Mouse (Mus musculus): ENCODE results near the gene Vps9d1. TPM values are rescaled to one million over a fixed set of nuclear protein-coding genes. Genes with fewer than 3 reads are reported as not detected.
A peak's percentile ranks its signal among the peaks of the same experiment; 100 is the strongest.
"Not testable (repeated sequence)": the region's sequence is repeated elsewhere in the genome, so short reads cannot be mapped to it uniquely, and the experiment has no call there.

Vps9d1 gene
- total and polyA plus RNA-seq, 2 experiments from 2014 or later, result 16.1 to 32.7 TPM

GRCm38 (mm10) chr8:123212321-123213117, 41.6 kb downstream of the Vps9d1 start, which contains the start of the genes Chmp1a and Spata33:
Gene Chmp1a, minus strand, starts transcription at chr8:123212763.
Gene Spata33, plus strand, starts transcription at chr8:123212832.
- no peaks in the 10 kb centered on the region for H3K27me3 ChIP-seq (ENCODE audit: control insufficient read depth, insufficient read depth, low read length)
- H3K9ac ChIP-seq (replicated peaks; ENCODE audit: low read depth, low read length), result peak within 1 kb of the TSS; percentile 93
- H3K4me2 ChIP-seq (ENCODE audit: low read depth, low read length), result peak within 1 kb of the TSS; percentile 84
- peaks cover 28% of the 10 kb centered on the region for H3K36me3 ChIP-seq (replicated peaks; ENCODE audit: control insufficient read depth, insufficient read depth, low read length)
- peak within 1 kb of the TSS; percentile 68 for H3K27ac ChIP-seq (ENCODE audit: low read depth)
- WGBS, result under 1% methylated on average over 76 of the region's 76 CpGs
- DNase-seq (ENCODE audit: low spot score) (peak; percentile 88), ATAC-seq (ENCODE audit: insufficient read depth, low read depth) (peak; percentile 91)
- peaks cover 31% of the 10 kb centered on the region for H3K4me1 ChIP-seq (ENCODE audit: control insufficient read depth, insufficient read depth)
- peak; percentile 39 for TF ChIP-seq CTCF (IDR thresholded peaks at IDR 0.05; ENCODE audit: low read depth)
- TF ChIP-seq EP300 (IDR thresholded peaks at IDR 0.05; ENCODE audit: low read depth), result peak; percentile 91
- no peaks in the 10 kb centered on the region for H3K9me3 ChIP-seq (replicated peaks; ENCODE audit: control insufficient read depth, low read length)
- H3K4me3 ChIP-seq (ENCODE audit: low read depth, low read length), result peak within 1 kb of the TSS; percentile 83

- peak overlapping the region; percentile 93 for H3K9ac ChIP-seq (replicated peaks; ENCODE audit: low read depth, low read length)
- H3K27ac ChIP-seq (ENCODE audit: low read depth), result no peak overlapping the region; the same call in 1 of the 2 replicates
- no peaks in the 10 kb centered on the region for H3K27me3 ChIP-seq (ENCODE audit: control insufficient read depth, insufficient read depth, low read length)
- DNase-seq (ENCODE audit: low spot score) (no peak), ATAC-seq (ENCODE audit: insufficient read depth, low read depth) (no peak)
- no peaks in the 10 kb centered on the region for H3K9me3 ChIP-seq (replicated peaks; ENCODE audit: control insufficient read depth, low read length)
- peaks cover 34% of the 10 kb centered on the region for H3K36me3 ChIP-seq (replicated peaks; ENCODE audit: control insufficient read depth, insufficient read depth, low read length)
- TF ChIP-seq CTCF (IDR thresholded peaks at IDR 0.05; ENCODE audit: low read depth), result no peak
- no peak for TF ChIP-seq EP300 (IDR thresholded peaks at IDR 0.05; ENCODE audit: low read depth)
- H3K4me3 ChIP-seq (ENCODE audit: low read depth, low read length), result peak overlapping the region; percentile 83
- 29% methylated on average over 10 of the region's 10 CpGs for WGBS
- peak overlapping the region; percentile 84 for H3K4me2 ChIP-seq (ENCODE audit: low read depth, low read length)
- H3K4me1 ChIP-seq (ENCODE audit: control insufficient read depth, insufficient read depth), result peaks cover 31% of the 10 kb centered on the region
These were observed 42.3 kb downstream of the Vps9d1 start for GRCm38 (mm10) chr8:123211876-123212275.

- 85% methylated on average over 3 of the region's 3 CpGs for WGBS
- 0 out of 2 replicates have a peak, but pooled peaks cover 4% of the 10 kb centered on the region for H3K27me3 ChIP-seq (ENCODE audit: control insufficient read depth, insufficient read depth, low read length)
- H3K9me3 ChIP-seq (replicated peaks; ENCODE audit: control insufficient read depth, low read length), result no peaks in the 10 kb centered on the region
These were observed 50.6 kb downstream of the Vps9d1 start for GRCm38 (mm10) chr8:123203571-123203970.

GRCm38 (mm10) chr8:123202288-123202687, 51.9 kb downstream of the Vps9d1 start:
- no peak overlapping the region for H3K9ac ChIP-seq (replicated peaks; ENCODE audit: low read depth, low read length)
- no peaks in the 10 kb centered on the region for H3K9me3 ChIP-seq (replicated peaks; ENCODE audit: control insufficient read depth, low read length)
- ATAC-seq (ENCODE audit: insufficient read depth, low read depth), result no peak
- peaks cover 16% of the 10 kb centered on the region for H3K36me3 ChIP-seq (replicated peaks; ENCODE audit: control insufficient read depth, insufficient read depth, low read length)
- TF ChIP-seq EP300 (IDR thresholded peaks at IDR 0.05; ENCODE audit: low read depth) (no peak), CTCF (IDR thresholded peaks at IDR 0.05; ENCODE audit: low read depth) (peak; percentile 91)
- H3K4me3 ChIP-seq (ENCODE audit: low read depth, low read length), result no peak overlapping the region
- 25% methylated on average over 5 of the region's 5 CpGs for WGBS
- H3K4me1 ChIP-seq (ENCODE audit: control insufficient read depth, insufficient read depth), result no peaks in the 10 kb centered on the region
- H3K27me3 ChIP-seq (ENCODE audit: control insufficient read depth, insufficient read depth, low read length), result 0 out of 2 replicates have a peak, but pooled peaks cover 4% of the 10 kb centered on the region
- H3K4me2 ChIP-seq (ENCODE audit: low read depth, low read length), result no peak overlapping the region
- H3K27ac ChIP-seq (ENCODE audit: low read depth), result no peak overlapping the region
- peak; percentile 45 for DNase-seq (ENCODE audit: low spot score)

More at GRCm38 (mm10) chr8:123203571-123203970, 50.6 kb downstream of the Vps9d1 start:
- no peak overlapping the region for H3K27ac ChIP-seq (ENCODE audit: low read depth)
- no peak for ATAC-seq (ENCODE audit: insufficient read depth, low read depth)
- no peak overlapping the region for H3K4me2 ChIP-seq (ENCODE audit: low read depth, low read length)
- H3K4me3 ChIP-seq (ENCODE audit: low read depth, low read length), result no peak overlapping the region
- no peak overlapping the region for H3K9ac ChIP-seq (replicated peaks; ENCODE audit: low read depth, low read length)
- H3K36me3 ChIP-seq (replicated peaks; ENCODE audit: control insufficient read depth, insufficient read depth, low read length), result peaks cover 29% of the 10 kb centered on the region
- no peak for TF ChIP-seq CTCF (IDR thresholded peaks at IDR 0.05; ENCODE audit: low read depth)
- TF ChIP-seq EP300 (IDR thresholded peaks at IDR 0.05; ENCODE audit: low read depth), result no peak
- no peak for DNase-seq (ENCODE audit: low spot score)
- H3K4me1 ChIP-seq (ENCODE audit: control insufficient read depth, insufficient read depth), result no peaks in the 10 kb centered on the region

- Histone ChIP-seq H3K4me2 (ENCODE audit: low read depth, low read length) (no peak overlapping the region), H3K9ac (replicated peaks; ENCODE audit: low read depth, low read length) (no peak overlapping the region), H3K4me3 (ENCODE audit: low read depth, low read length) (no peak overlapping the region), H3K27me3 (ENCODE audit: control insufficient read depth, insufficient read depth, low read length) (0 out of 2 replicates have a peak, but pooled peaks cover 4% of the 10 kb centered on the region), H3K4me1 (ENCODE audit: control insufficient read depth, insufficient read depth) (no peaks in the 10 kb centered on the region), H3K9me3 (replicated peaks; ENCODE audit: control insufficient read depth, low read length) (no peaks in the 10 kb centered on the region), H3K36me3 (replicated peaks; ENCODE audit: control insufficient read depth, insufficient read depth, low read length) (no peaks in the 10 kb centered on the region), H3K27ac (ENCODE audit: low read depth) (no peak overlapping the region)
- DNase-seq (ENCODE audit: low spot score), result no peak
- WGBS, result 51% methylated on average over 14 of the region's 14 CpGs
- ATAC-seq (ENCODE audit: insufficient read depth, low read depth), result no peak
- TF ChIP-seq EP300 (IDR thresholded peaks at IDR 0.05; ENCODE audit: low read depth) (no peak), CTCF (IDR thresholded peaks at IDR 0.05; ENCODE audit: low read depth) (no peak)
These were observed 54.3 kb downstream of the Vps9d1 start for GRCm38 (mm10) chr8:123199864-123200263.

- not testable (repeated sequence) for H3K27me3 ChIP-seq (ENCODE audit: control insufficient read depth, insufficient read depth, low read length)
These were observed 57.1 kb downstream of the Vps9d1 start for GRCm38 (mm10) chr8:123197016-123197415.

More at GRCm38 (mm10) chr8:123197016-123197415, 57.1 kb downstream of the Vps9d1 start:
- not testable (repeated sequence) for H3K4me1 ChIP-seq (ENCODE audit: control insufficient read depth, insufficient read depth); H3K9me3 ChIP-seq (replicated peaks; ENCODE audit: control insufficient read depth, low read length); H3K36me3 ChIP-seq (replicated peaks; ENCODE audit: control insufficient read depth, insufficient read depth, low read length); H3K9ac ChIP-seq (replicated peaks; ENCODE audit: low read depth, low read length); ATAC-seq (ENCODE audit: insufficient read depth, low read depth); H3K4me2 ChIP-seq (ENCODE audit: low read depth, low read length); H3K27ac ChIP-seq (ENCODE audit: low read depth); H3K4me3 ChIP-seq (ENCODE audit: low read depth, low read length); DNase-seq (ENCODE audit: low spot score)
- WGBS, result 72% methylated on average over 5 of the region's 5 CpGs

All from heart, postnatal 0 days (tissue).